ENCODE assay signal across 19 mouse cellular contexts in genomic region chr16:50515039-50515438, GRCm38 (mm10).
"Had no signal": no experiment of that assay in that cellular context is flagged by ENCODE, and none has a peak within 500 bp of the region (broad histone marks: within the 10 kb centered on the region; RNA-seq: fewer than 3 reads in every experiment).

No protein-coding gene starts in this region.

- H3K27me3 ChIP-seq: midbrain, embryonic 12.5 days; neural tube, embryonic 13.5 days; neural tube, embryonic 15.5 days had no signal

- H3K4me1 ChIP-seq: midbrain, embryonic 10.5 days; midbrain, embryonic 12.5 days; neural tube, embryonic 13.5 days; neural tube, embryonic 15.5 days had no signal

- H3K4me2 ChIP-seq: lung, embryonic 14.5 days; midbrain, embryonic 12.5 days; neural tube, embryonic 13.5 days; neural tube, embryonic 15.5 days had no signal

- H3K27ac ChIP-seq: midbrain, embryonic 10.5 days; midbrain, embryonic 12.5 days; neural tube, embryonic 13.5 days; neural tube, embryonic 15.5 days had no signal

- H3K36me3 ChIP-seq: midbrain, embryonic 10.5 days; midbrain, embryonic 12.5 days; neural tube, embryonic 13.5 days; neural tube, embryonic 15.5 days had no signal

- DNase-seq: lung, adult 18-20 months; lung, embryonic 14.5 days; lung, postnatal 10 days; lung, postnatal 4 days; midbrain, embryonic 14.5 days; retina, postnatal 1 day; right cerebral cortex, adult 18-20 months; right cerebral cortex, postnatal 25 days; right cerebral cortex, postnatal 4 days; spleen, adult 18-20 months; thymus, adult 18-20 months; thymus, postnatal 14 days; thymus, postnatal 36 days had no signal

- ATAC-seq: midbrain, embryonic 16.5 days had no signal

- H3K9ac ChIP-seq: lung, embryonic 14.5 days; midbrain, embryonic 12.5 days; neural tube, embryonic 13.5 days; neural tube, embryonic 15.5 days had no signal

- H3K9me3 ChIP-seq: midbrain, embryonic 10.5 days; midbrain, embryonic 12.5 days; neural tube, embryonic 13.5 days; neural tube, embryonic 15.5 days had no signal

- H3K4me3 ChIP-seq: midbrain, embryonic 10.5 days; midbrain, embryonic 12.5 days; myocyte; neural tube, embryonic 13.5 days; neural tube, embryonic 15.5 days had no signal
